Mouse (Mus musculus) limb, embryonic 14.5 days (tissue): ENCODE data around the gene Ccdc74a. TPM values are rescaled to one million over a fixed set of nuclear protein-coding genes. Genes with fewer than 3 reads are reported as not detected.

Experiments
- ATAC-seq: fragments of 200-750 bp; cut with Nextera tagmentation; 2 replicates; pipeline ENCODE4 v1.8.0; 2017; ENCODE audit warnings: low read depth, moderate number of reproducible peaks, moderate TSS enrichment; ENCODE audit not compliant: low FRiP score
- DNase-seq: peaks from one replicate; pipeline ENCODE4 v3.0.0-alpha.2; 2015; ENCODE audit warnings: low spot score
- H3K27ac ChIP-seq: fragments of 300-500 bp; sonication (generic); replicated peaks from 2 replicates; pipeline ENCODE4 v1.5.1; 2014; ENCODE audit warnings: low read depth, mild to moderate bottlenecking, low read length, moderate library complexity, mixed read lengths
- H3K27me3 ChIP-seq: fragments of 300-500 bp; sonication (generic); 2 replicates; pipeline ENCODE4 v1.6.1; 2014; ENCODE audit warnings: low read length, mixed read lengths; ENCODE audit not compliant: control insufficient read depth, insufficient read depth
- H3K36me3 ChIP-seq: fragments of 300-500 bp; sonication (generic); 2 replicates; pipeline ENCODE4 v1.6.1; 2014; ENCODE audit warnings: mild to moderate bottlenecking, low read length, moderate library complexity, mixed read lengths; ENCODE audit not compliant: control insufficient read depth, insufficient read depth
- H3K4me1 ChIP-seq: fragments of 300-500 bp; sonication (generic); 2 replicates; pipeline ENCODE4 v1.6.1; 2014; ENCODE audit warnings: antibody characterized with exemption, low read length, mixed read lengths; ENCODE audit not compliant: control insufficient read depth, insufficient read depth
- H3K4me2 ChIP-seq: fragments of 300-500 bp; sonication (generic); replicated peaks from 2 replicates; pipeline ENCODE4 v1.6.1; 2014; ENCODE audit warnings: low read depth, mild to moderate bottlenecking, low read length, moderate library complexity; ENCODE audit not compliant: severe bottlenecking
- H3K4me3 ChIP-seq: fragments of 300-500 bp; sonication (generic); replicated peaks from 2 replicates; pipeline ENCODE4 v1.5.1; 2014; ENCODE audit warnings: low read length
- H3K9ac ChIP-seq: fragments of 300-500 bp; sonication (generic); 2 replicates; pipeline ENCODE4 v1.6.1; 2014; ENCODE audit warnings: mild to moderate bottlenecking, low read depth, low read length, moderate library complexity; ENCODE audit not compliant: severe bottlenecking
- H3K9me3 ChIP-seq: fragments of 300-500 bp; sonication (generic); 2 replicates; pipeline ENCODE4 v1.6.1; 2016; ENCODE audit warnings: low read length; ENCODE audit not compliant: control insufficient read depth
- POLR2A ChIP-seq: fragments of 200-500 bp; IDR thresholded peaks from 2 replicates; pipeline ENCODE4 v1.8.0; 2012; ENCODE audit warnings: inconsistent platforms, mild to moderate bottlenecking, moderate library complexity, borderline replicate concordance; ENCODE audit not compliant: insufficient read depth, insufficient read length; ENCODE audit errors: extremely low read depth
- whole genome bisulfite sequencing: fragments of 180-500 bp; shearing (Covaris S2); extraction: QIAGEN DNeasy Blood & Tissue Kit; methylation state at CpG from one replicate; pipeline ENCODE4 v1.1.7; 2014; 5-methylcytosine and 5-hydroxymethylcytosine counted together
- polyA plus RNA-seq, 2 experiments: library from polyadenylated mRNA; depleted of rRNA in 1 of 2; stranded (reverse) in 1 of 2; unstranded in 1 of 2; fragments of >200 nt; fragmentation: Nextera tagmentation in 1 of 2; extraction: Ambion mirVana in 1 of 2; gene quantifications; 2 replicates each; pipeline versions ENCODE4 v1.2.1 to v1.2.3; 2012 to 2014

Gene Ccdc74a
- polyA plus RNA-seq, 2 experiments, result 6.5 to 8.9 TPM

DNA sequence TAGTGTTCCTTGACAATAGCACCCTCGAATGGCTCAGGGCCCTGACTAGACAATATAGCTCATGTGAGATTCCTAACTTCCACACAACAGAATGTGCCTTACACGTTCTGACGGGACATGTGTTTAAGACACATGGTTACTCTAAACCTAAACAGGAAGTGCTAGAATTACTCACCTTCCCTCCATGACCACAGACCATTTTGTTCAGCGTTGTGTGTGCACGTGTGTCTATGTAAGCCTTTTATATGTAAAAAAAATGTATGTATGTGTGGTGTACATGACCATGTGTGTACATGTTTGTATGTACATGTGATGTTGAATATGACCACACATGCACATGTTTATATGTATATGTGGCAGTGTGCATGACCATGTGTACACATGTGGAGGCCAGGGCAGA lies 30.1 kb upstream of the Ccdc74a start:
- Histone ChIP-seq H3K27me3 (no peaks in the 10 kb centered on the region), H3K9ac (no peak overlapping the region), H3K4me1 (peaks cover 6% of the 10 kb centered on the region; the same call in 1 of the 2 replicates), H3K36me3 (no peaks in the 10 kb centered on the region), H3K4me3 (no peak overlapping the region), H3K9me3 (no peaks in the 10 kb centered on the region), H3K27ac (no peak overlapping the region), H3K4me2 (no peak overlapping the region)
- no peak for DNase-seq
- no peak for ATAC-seq
- TF ChIP-seq POLR2A, result no peak
- WGBS, result 78% methylated on average over 5 of the region's 5 CpGs

GRCm38 (mm10) chr16:17617922-17618565 lies 28.2 kb upstream of the Ccdc74a start:
- peaks cover 6% of the 10 kb centered on the region; the same call in 1 of the 2 replicates for H3K4me1 ChIP-seq
- no peak overlapping the region for H3K27ac ChIP-seq
- H3K4me3 ChIP-seq, result no peak overlapping the region
- DNase-seq, result peak; percentile 72
- H3K36me3 ChIP-seq, result peaks cover 15% of the 10 kb centered on the region
- WGBS, result 20% methylated on average over 13 of the region's 13 CpGs
- H3K9ac ChIP-seq, result no peak overlapping the region
- no peaks in the 10 kb centered on the region for H3K27me3 ChIP-seq
- TF ChIP-seq POLR2A, result no peak
- no peak for ATAC-seq
- peak overlapping the region; percentile 13; the same call in 1 of the 2 replicates for H3K4me2 ChIP-seq
- no peaks in the 10 kb centered on the region for H3K9me3 ChIP-seq

DNA sequence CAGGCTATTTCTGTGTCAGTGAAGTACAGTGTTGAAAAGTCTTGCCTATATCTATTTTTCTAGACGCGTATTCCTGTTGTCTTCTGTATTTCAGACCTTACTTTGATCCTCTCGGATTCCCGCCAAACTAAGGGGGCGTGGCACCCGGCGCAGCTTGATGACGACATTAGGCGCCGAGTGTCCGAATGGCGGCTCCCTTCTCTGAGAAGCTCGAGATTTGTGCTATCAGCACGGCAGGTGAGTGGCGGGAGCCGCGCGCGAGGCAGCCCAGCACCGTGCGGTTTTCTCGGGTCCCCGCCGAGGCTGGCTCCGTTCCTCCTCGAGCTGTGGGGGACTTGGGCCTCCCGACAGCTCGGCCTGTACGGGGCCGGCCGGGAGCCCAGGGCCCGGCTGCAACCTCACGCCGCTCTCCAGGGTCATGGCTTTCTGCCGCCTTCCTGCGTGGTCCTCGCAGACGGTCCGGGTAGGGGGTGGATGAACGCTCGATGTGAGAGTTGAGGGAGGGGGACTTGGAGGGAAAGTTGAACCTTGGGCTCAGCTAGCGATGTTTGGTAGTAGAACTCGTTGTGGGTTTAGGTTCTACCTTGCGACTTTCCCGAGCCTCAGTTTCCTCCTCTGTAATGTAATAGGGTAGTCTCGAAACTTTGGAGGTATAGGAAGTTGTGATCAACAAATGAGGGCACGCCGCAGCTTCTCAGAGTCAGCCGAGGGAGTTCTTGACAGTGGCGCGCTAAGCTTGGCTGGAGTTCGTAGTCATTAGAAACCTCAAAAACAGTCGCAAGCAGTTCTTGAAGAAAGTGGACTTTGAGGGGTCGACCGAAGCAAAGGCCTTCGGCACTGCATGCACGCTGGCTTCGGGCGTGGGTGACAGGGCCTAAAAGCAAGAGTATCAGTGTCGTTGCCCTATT lies 26.8 kb upstream of the Ccdc74a start, which contains the start of gene Smpd4:
Smpd4 (plus strand) TSS at position 157 of the 908 bp plus-strand sequence.
- H3K4me1 ChIP-seq, result peaks cover 6% of the 10 kb centered on the region; the same call in 1 of the 2 replicates
- H3K9ac ChIP-seq, result peak within 1 kb of the TSS; percentile 79
- 0 out of 2 replicates have a peak within 1 kb of the TSS, but pooled peaks have one; percentile 19 for H3K27ac ChIP-seq
- 4% methylated on average over 60 of the region's 60 CpGs for WGBS
- H3K36me3 ChIP-seq, result peaks cover 25% of the 10 kb centered on the region
- no peaks in the 10 kb centered on the region for H3K27me3 ChIP-seq
- ATAC-seq (peak; percentile 69), DNase-seq (peak; percentile 88)
- H3K4me2 ChIP-seq, result peak within 1 kb of the TSS; percentile 54
- peak within 1 kb of the TSS; percentile 80 for H3K4me3 ChIP-seq
- TF ChIP-seq POLR2A, result no peak
- no peaks in the 10 kb centered on the region for H3K9me3 ChIP-seq

GRCm38 (mm10) chr16:17621936-17622335 lies 24.3 kb upstream of the Ccdc74a start:
- no peak overlapping the region for H3K27ac ChIP-seq
- ATAC-seq (no peak), DNase-seq (no peak)
- TF ChIP-seq POLR2A, result no peak
- no peaks in the 10 kb centered on the region for H3K9me3 ChIP-seq
- peaks cover 45% of the 10 kb centered on the region for H3K36me3 ChIP-seq
- 96% methylated on average over 1 of the region's 1 CpGs for WGBS
- H3K4me2 ChIP-seq, result no peak overlapping the region
- no peaks in the 10 kb centered on the region for H3K27me3 ChIP-seq
- peaks cover 6% of the 10 kb centered on the region; the same call in 1 of the 2 replicates for H3K4me1 ChIP-seq
- H3K9ac ChIP-seq, result no peak overlapping the region
- no peak overlapping the region for H3K4me3 ChIP-seq

DNA sequence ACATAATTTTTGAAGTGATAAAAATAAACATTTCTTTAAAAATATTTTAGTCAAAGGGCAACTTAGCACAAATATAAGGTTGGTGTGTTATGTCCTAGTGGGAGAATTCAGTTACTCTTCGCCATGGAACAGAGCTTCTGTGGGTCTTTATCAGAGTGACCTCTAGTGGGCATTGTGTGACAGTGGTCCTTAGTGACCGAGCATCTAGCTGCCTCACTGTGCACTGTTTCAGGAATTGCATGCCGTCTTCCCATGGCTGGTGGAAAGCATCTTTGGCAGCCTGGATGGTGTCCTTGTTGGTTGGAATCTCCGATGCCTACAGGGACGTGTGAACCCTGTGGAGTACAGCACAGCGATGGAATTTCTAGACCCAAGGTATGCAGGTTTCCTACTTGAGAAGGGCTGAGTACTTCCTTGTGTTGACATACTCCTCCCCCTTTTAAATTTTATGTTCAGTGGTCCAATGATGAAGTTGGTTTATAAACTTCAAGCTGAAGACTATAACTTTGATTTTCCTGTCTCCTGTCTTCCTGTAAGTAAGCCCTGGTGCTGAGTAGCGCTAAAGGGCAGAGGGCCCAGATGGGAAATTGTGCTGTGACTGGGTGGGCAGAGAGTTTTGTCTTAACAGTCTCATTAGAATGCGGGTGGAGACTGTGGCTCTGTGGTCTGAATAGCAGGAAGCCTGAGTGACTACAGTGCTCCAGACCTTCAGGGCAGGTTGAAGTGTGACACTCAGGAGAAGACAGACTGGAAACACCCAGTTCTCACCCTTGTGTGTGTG lies 20.6 kb upstream of the Ccdc74a start:
- DNase-seq (peak; percentile 55), ATAC-seq (peak; percentile 72; the same call in 1 of the 2 replicates)
- TF ChIP-seq POLR2A, result no peak
- no peaks in the 10 kb centered on the region for H3K4me1 ChIP-seq
- H3K9ac ChIP-seq, result no peak overlapping the region
- H3K27me3 ChIP-seq, result no peaks in the 10 kb centered on the region
- no peak overlapping the region for H3K27ac ChIP-seq
- whole genome bisulfite sequencing, result 73% methylated on average over 8 of the region's 8 CpGs
- H3K36me3 ChIP-seq, result peaks cover 82% of the 10 kb centered on the region
- H3K4me2 ChIP-seq, result no peak overlapping the region
- H3K9me3 ChIP-seq, result no peaks in the 10 kb centered on the region
- H3K4me3 ChIP-seq, result no peak overlapping the region
